Mouse (Mus musculus) ovary, adult 2 months (tissue): ENCODE data around the gene Snrpa. TPM values are rescaled to one million over a fixed set of nuclear protein-coding genes. Genes with fewer than 3 reads are reported as not detected.

Source experiments
- polyA plus RNA-seq: library from polyadenylated mRNA; depleted of rRNA; stranded (reverse); fragments of >200 nt; gene quantifications from 2 replicates; pipeline ENCODE4 v1.2.3, GENCODE M21; 2012; rRNA removed

The Snrpa gene
- 265 and 331 TPM in 2 replicates for polyA plus RNA-seq

GRCm38 (mm10) chr7:27195681-27196611 lies at the start of gene Snrpa, which contains the start of gene BC024978:
TSS of gene Snrpa (minus strand) at chr7:27196271.
TSS of gene BC024978 (plus strand) at chr7:27195781.

GRCm38 (mm10) chr7:27232781-27233281 lies 36.8 kb upstream of the Snrpa start, which contains the start of gene Coq8b:
TSS of gene Coq8b (plus strand) at chr7:27233023.

GRCm38 (mm10) chr7:27228281-27228821 lies 32.3 kb upstream of the Snrpa start, which contains the start of gene Itpkc:
TSS of gene Itpkc (minus strand) at chr7:27228661.

GRCm38 (mm10) chr7:27180837-27181695 lies 15.0 kb downstream of the Snrpa start, which contains the start of the genes Gm21983 and Mia:
TSS of gene Gm21983 (minus strand) at chr7:27181086.
TSS of gene Mia (minus strand) at chr7:27181157.

GRCm38 (mm10) chr7:27178324-27179216 lies 17.5 kb downstream of the Snrpa start, which contains the start of gene Rab4b:
TSS of gene Rab4b (minus strand) at chr7:27178896.

GRCm38 (mm10) chr7:27166614-27167474 lies 29.2 kb downstream of the Snrpa start, which contains the start of gene Egln2:
TSS of gene Egln2 (minus strand) at chr7:27166802.

GRCm38 (mm10) chr7:27153205-27153764 lies 42.8 kb downstream of the Snrpa start, which contains the start of gene Cyp2t4:
TSS of gene Cyp2t4 (plus strand) at chr7:27153714.

Other genes starting within 250 kb of the Snrpa start
- 0.08 TPM in 1 of 2 replicates, not detected in the other for gene Cyp2a12, start 167.2 kb downstream of the Snrpa start, polyA plus RNA-seq
- gene Cyp2f2, start 76.4 kb downstream of the Snrpa start, polyA plus RNA-seq, result 30.2 and 55.4 TPM in 2 replicates
- not detected in 2 replicates for gene Cyp2t4, start 42.6 kb downstream of the Snrpa start, polyA plus RNA-seq
- gene Egln2, start 29.5 kb downstream of the Snrpa start, polyA plus RNA-seq, result 130 and 148 TPM in 2 replicates
- 79.0 and 86.7 TPM in 2 replicates for gene Rab4b, start 17.4 kb downstream of the Snrpa start, polyA plus RNA-seq
- gene Gm21983, start 15.2 kb downstream of the Snrpa start, polyA plus RNA-seq, result not detected in 2 replicates
- 14.0 and 16.1 TPM in 2 replicates for gene Mia, start 15.1 kb downstream of the Snrpa start, polyA plus RNA-seq
- gene BC024978, start 490 bp downstream of the Snrpa start, polyA plus RNA-seq, result 23.2 and 27.1 TPM in 2 replicates
- gene Itpkc, start 32.4 kb upstream of the Snrpa start, polyA plus RNA-seq, result 15.9 and 18.5 TPM in 2 replicates
- gene Coq8b, start 36.8 kb upstream of the Snrpa start, polyA plus RNA-seq, result 84.4 and 102 TPM in 2 replicates
- gene Numbl, start 62.2 kb upstream of the Snrpa start, polyA plus RNA-seq, result 86.9 and 94.3 TPM in 2 replicates
- gene Ltbp4, start 141.4 kb upstream of the Snrpa start, polyA plus RNA-seq, result 441 and 545 TPM in 2 replicates
- gene Shkbp1, start 159.7 kb upstream of the Snrpa start, polyA plus RNA-seq, result 86.6 and 97.9 TPM in 2 replicates
- gene Gm20479, start 161.1 kb upstream of the Snrpa start, polyA plus RNA-seq, result 0.63 TPM in 1 of 2 replicates, not detected in the other